ENCODE assay signal across 11 mouse cellular contexts in genomic region chr2:156260968-156261367, GRCm38 (mm10). TPM values are rescaled to one million over a fixed set of nuclear protein-coding genes. Genes with fewer than 3 reads are reported as not detected.
A peak's percentile ranks its signal among the peaks of the same experiment; 100 is the strongest.
DNase-seq lines count a peak whose midpoint lies in the region; ATAC-seq and TF ChIP-seq lines count a peak whose summit lies in the region.
"Had no signal": no experiment of that assay in that cellular context is flagged by ENCODE, and none has a peak within 500 bp of the region (broad histone marks: within the 10 kb centered on the region; RNA-seq: fewer than 3 reads in every experiment).

No protein-coding gene starts in this region.

- no peaks in the 10 kb centered on the region for H3K9me3 ChIP-seq in forebrain, postnatal 0 days (ENCODE audit: low read length)
- H3K9me3 ChIP-seq in forebrain, embryonic 10.5 days: no peaks in the 10 kb centered on the region
- no peaks in the 10 kb centered on the region for H3K9me3 ChIP-seq in liver, embryonic 14.5 days (ENCODE audit: control insufficient read depth, low read length)
- H3K9me3 ChIP-seq: forebrain, embryonic 13.5 days had no signal

- no peak overlapping the region for H3ac ChIP-seq in C2C12 (ENCODE audit: control insufficient read depth, insufficient read length, low read depth)

- peaks cover 18% of the 10 kb centered on the region for H3K36me3 ChIP-seq in forebrain, postnatal 0 days (ENCODE audit: insufficient read depth)
- H3K36me3 ChIP-seq in forebrain, embryonic 10.5 days (replicated peaks): peaks cover 85% of the 10 kb centered on the region
- no peaks in the 10 kb centered on the region; the same call in 1 of the 2 replicates for H3K36me3 ChIP-seq in liver, embryonic 14.5 days (replicated peaks; ENCODE audit: control insufficient read depth, insufficient read depth, low read depth)
- peaks cover 48% of the 10 kb centered on the region for H3K36me3 ChIP-seq in C2C12 (ENCODE audit: control insufficient read depth, insufficient read depth)

- no peak overlapping the region for H3K4me2 ChIP-seq in forebrain, postnatal 0 days (ENCODE audit: low read depth)
- no peak overlapping the region for H3K4me2 ChIP-seq in liver, embryonic 14.5 days (ENCODE audit: low read depth)
- H3K4me2 ChIP-seq: forebrain, embryonic 13.5 days had no signal

- peaks cover 4% of the 10 kb centered on the region; the same call in 1 of the 2 replicates for H3K4me1 ChIP-seq in forebrain, postnatal 0 days (ENCODE audit: insufficient read depth)
- H3K4me1 ChIP-seq in forebrain, embryonic 10.5 days: peaks cover 2% of the 10 kb centered on the region; the same call in 1 of the 2 replicates
- H3K4me1 ChIP-seq in liver, embryonic 14.5 days (replicated peaks; ENCODE audit: control insufficient read depth in 2 of 2, insufficient read depth in 2 of 2, low read length in 1 of 2): peaks cover 0 to 15% of the 10 kb centered on the region in 2 experiments; a peak in 2 of 4 replicates
- H3K4me1 ChIP-seq: forebrain, embryonic 13.5 days had no signal

- peaks cover 10% of the 10 kb centered on the region for H3K79me3 ChIP-seq in C2C12 (ENCODE audit: low read depth)

- ATAC-seq in forebrain, postnatal 0 days: no peak
- no peak for ATAC-seq in liver, embryonic 14.5 days (ENCODE audit: insufficient read depth)
- ATAC-seq: forebrain, embryonic 13.5 days had no signal

- no peak overlapping the region for H3K9ac ChIP-seq in forebrain, postnatal 0 days
- no peak overlapping the region for H3K9ac ChIP-seq in liver, embryonic 14.5 days (replicated peaks)
- H3K9ac ChIP-seq: forebrain, embryonic 13.5 days had no signal

- 93% methylated on average over 2 of the region's 2 CpGs for WGBS in forebrain, postnatal 0 days
- 90% methylated on average over 2 of the region's 2 CpGs for WGBS in forebrain, embryonic 10.5 days
- 75% methylated on average over 2 of the region's 2 CpGs for WGBS in liver, embryonic 14.5 days (ENCODE audit: insufficient replicate concordance)

- TF ChIP-seq CTCF in forebrain, postnatal 0 days (IDR thresholded peaks at IDR 0.05; ENCODE audit: low read depth): peak; percentile 42
- peak; percentile 46; the same call in 1 of the 2 replicates for TF ChIP-seq CTCF in liver, embryonic 14.5 days (IDR thresholded peaks at IDR 0.05; ENCODE audit: low read depth)
- TF ChIP-seq CTCF in C2C12 (IDR thresholded peaks at IDR 0.05; ENCODE audit: control insufficient read depth, insufficient read depth, insufficient read length): peak; percentile 23
- peak; percentile 12; the same call in 1 of the 2 replicates for TF ChIP-seq CTCF in brain, embryonic 14.5 days (IDR thresholded peaks at IDR 0.05; ENCODE audit: borderline replicate concordance, extremely low read depth, insufficient read depth, insufficient read length)

- H3K27me3 ChIP-seq in forebrain, postnatal 0 days (ENCODE audit: insufficient read depth, low read length): no peaks in the 10 kb centered on the region
- H3K27me3 ChIP-seq in forebrain, embryonic 10.5 days (ENCODE audit: poor library complexity, severe bottlenecking): no peaks in the 10 kb centered on the region
- no peaks in the 10 kb centered on the region for H3K27me3 ChIP-seq in liver, embryonic 14.5 days (ENCODE audit: control insufficient read depth, insufficient read depth, low read length)
- no peaks in the 10 kb centered on the region for H3K27me3 ChIP-seq in C2C12 (ENCODE audit: control insufficient read depth, insufficient read depth, insufficient read length)
- H3K27me3 ChIP-seq: forebrain, embryonic 13.5 days had no signal

- no peak for TF ChIP-seq EP300 in liver, embryonic 14.5 days (IDR thresholded peaks at IDR 0.05; ENCODE audit: low read depth)

- H3K27ac ChIP-seq in forebrain, postnatal 0 days (ENCODE audit: low read depth, low read length): no peak overlapping the region
- H3K27ac ChIP-seq in forebrain, embryonic 10.5 days: no peak overlapping the region
- H3K27ac ChIP-seq in liver, embryonic 14.5 days: no peak overlapping the region
- H3K27ac ChIP-seq: forebrain, embryonic 13.5 days had no signal

- peaks cover 68% of the 10 kb centered on the region for H3K79me2 ChIP-seq in C2C12 (ENCODE audit: control insufficient read depth, insufficient read depth)

- no peak overlapping the region for H3K4me3 ChIP-seq in forebrain, postnatal 0 days (ENCODE audit: low read depth, low read length)
- H3K4me3 ChIP-seq in forebrain, embryonic 10.5 days: no peak overlapping the region
- H3K4me3 ChIP-seq in liver, embryonic 14.5 days (ENCODE audit: insufficient read depth in 1 of 2, low read depth in 2 of 2, low read length in 2 of 2): no peak overlapping the region
- H3K4me3 ChIP-seq in C2C12 (ENCODE audit: insufficient read depth, poor library complexity, severe bottlenecking): no peak overlapping the region
- H3K4me3 ChIP-seq: forebrain, embryonic 13.5 days had no signal

- no peak for DNase-seq in forebrain, postnatal 0 days
- no peak for DNase-seq in forebrain, embryonic 10.5 days (ENCODE audit: extremely low spot score, low spot score)
- DNase-seq in liver, embryonic 14.5 days (ENCODE audit: low read depth in 3 of 3, low spot score in 3 of 3): no peak
- no peak for DNase-seq in liver
- peak; percentile 14 for DNase-seq in brain, embryonic 14.5 days (ENCODE audit: low read depth)
- DNase-seq in right cerebral cortex, postnatal 25 days: no peak
- DNase-seq in heart, adult 9 months (ENCODE audit: low spot score in 2 of 2): no peak
- DNase-seq: heart, adult 11 months; thymus, adult 18-20 months had no signal

- no peak for TF ChIP-seq POLR2A in brain, embryonic 14.5 days (IDR thresholded peaks at IDR 0.05; ENCODE audit: borderline replicate concordance, extremely low read depth, insufficient read depth, insufficient read length, poor library complexity, severe bottlenecking)

TF ChIP-seq in C2C12, 6 proteins besides CTCF, POLR2A, EP300 and RAD21:
- no peak for TF ChIP-seq CEBPB (IDR thresholded peaks at IDR 0.05; ENCODE audit: low read depth)

RNA-seq across cellular contexts. Expression of gene Cnbd2, which starts 51.1 kb away (rescaled TPM):
- total RNA-seq in forebrain, postnatal 0 days (2014; rRNA removed): 3.9 and 7.0 TPM in 2 replicates
- polyA plus RNA-seq in forebrain, postnatal 0 days (2015; fragmentation: Nextera tagmentation; extraction: Ambion mirVana): 9.1 and 10.0 TPM in 2 replicates
- polyA plus RNA-seq in forebrain, embryonic 10.5 days (2016; fragmentation: Nextera tagmentation; extraction: Ambion mirVana): 2.5 and 2.6 TPM in 2 replicates
- polyA plus RNA-seq in liver, embryonic 14.5 days (2012; rRNA removed): 0.28 and 0.51 TPM in 2 replicates
- 1.5 and 1.9 TPM in 2 replicates for polyA plus RNA-seq in liver, embryonic 14.5 days (2014; fragmentation: Nextera tagmentation; extraction: Ambion mirVana)
- polyA plus RNA-seq in C2C12 (2012; fragmentation: generic; extraction: Trizol): 1.7 TPM
- polyA plus RNA-seq in brain, embryonic 14.5 days (2012; rRNA removed): 3.0 and 4.1 TPM in 2 replicates

RNA-seq across cellular contexts. Expression of gene Scand1, which starts 51.5 kb away (rescaled TPM):
- total RNA-seq in forebrain, postnatal 0 days (2014; rRNA removed): 204 and 242 TPM in 2 replicates
- 134 and 170 TPM in 2 replicates for polyA plus RNA-seq in forebrain, postnatal 0 days (2015; fragmentation: Nextera tagmentation; extraction: Ambion mirVana)
- 49.0 and 52.1 TPM in 2 replicates for polyA plus RNA-seq in forebrain, embryonic 10.5 days (2016; fragmentation: Nextera tagmentation; extraction: Ambion mirVana)
- polyA plus RNA-seq in liver, embryonic 14.5 days (2012; rRNA removed): 36.1 and 46.7 TPM in 2 replicates
- 28.1 and 32.9 TPM in 2 replicates for polyA plus RNA-seq in liver, embryonic 14.5 days (2014; fragmentation: Nextera tagmentation; extraction: Ambion mirVana)
- polyA plus RNA-seq in C2C12 (2012; fragmentation: generic; extraction: Trizol): 140 TPM
- 117 and 173 TPM in 2 replicates for polyA plus RNA-seq in brain, embryonic 14.5 days (2012; rRNA removed)
